Mouse (Mus musculus) heart, postnatal 0 days (tissue): ENCODE data around the gene Hist1h2bj.

Source experiments
- CTCF ChIP-seq: IDR thresholded peaks from 2 replicates; pipeline ENCODE4 v1.5.1; 2016; ENCODE audit warnings: antibody characterized with exemption, control low read depth, low read depth
- EP300 ChIP-seq: IDR thresholded peaks from 2 replicates; pipeline ENCODE4 v1.6.1; 2016; ENCODE audit warnings: antibody characterized with exemption, low read depth

DNA sequence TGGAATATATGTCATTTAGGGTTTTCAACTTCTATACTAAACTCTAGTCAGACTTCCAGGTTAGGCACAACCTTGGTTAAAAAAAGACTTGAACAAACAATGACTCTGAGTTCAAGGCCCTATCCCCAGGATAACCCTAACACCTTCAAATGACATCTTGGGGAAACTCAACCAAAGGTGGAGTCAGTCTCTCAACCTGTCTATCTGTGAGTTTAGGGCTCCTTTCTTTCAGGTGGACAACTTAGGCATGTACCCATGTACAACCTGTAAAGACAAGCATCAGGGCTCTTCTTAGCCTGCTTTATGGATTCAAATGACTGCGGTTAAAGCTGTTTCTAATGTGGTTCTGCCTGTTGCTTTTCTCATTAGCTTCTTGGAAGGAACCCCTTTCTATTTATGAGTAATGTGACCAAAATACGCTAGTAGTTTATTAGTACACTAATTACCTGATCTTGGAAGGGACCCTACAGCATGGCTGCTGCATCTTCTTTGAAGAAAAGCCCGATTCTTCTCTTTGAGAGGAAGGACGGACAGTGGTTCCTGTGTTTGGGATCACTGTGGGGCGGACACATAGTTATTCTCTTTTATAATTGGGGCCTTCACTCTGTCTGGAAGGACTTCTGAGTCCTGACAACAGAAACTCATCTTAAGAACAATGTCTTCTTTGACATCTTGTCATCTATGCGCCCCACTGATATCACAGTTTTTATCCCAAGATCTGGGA is 1.6 kb downstream of the Hist1h2bj start:
- TF ChIP-seq CTCF = no peak
- no peak for TF ChIP-seq EP300
